ENCODE assay signal across 12 mouse cellular contexts in the genomic region with DNA sequence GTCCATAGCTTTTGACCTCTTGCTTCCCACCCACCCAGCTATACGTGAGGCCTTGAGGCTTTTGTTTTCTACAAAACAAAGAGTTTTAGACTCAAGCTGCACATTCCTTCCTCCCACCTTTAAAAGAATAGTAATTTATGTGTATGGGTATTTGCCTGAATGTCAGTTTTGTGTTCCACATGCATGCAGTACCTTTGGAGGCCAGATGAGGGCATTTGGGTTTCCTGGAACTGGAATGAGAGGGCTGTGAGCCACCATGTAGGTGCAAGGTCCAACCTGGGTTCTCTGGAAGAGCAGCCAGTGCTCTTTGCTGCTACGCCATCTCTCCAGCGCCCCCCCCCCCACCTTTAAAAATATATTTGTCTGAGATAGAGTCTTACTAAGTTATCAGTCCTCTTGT. TPM values are rescaled to one million over a fixed set of nuclear protein-coding genes. Genes with fewer than 3 reads are reported as not detected.
DNase-seq lines count a peak whose midpoint lies in the region; ATAC-seq and TF ChIP-seq lines count a peak whose summit lies in the region.
"Had no signal": no experiment of that assay in that cellular context is flagged by ENCODE, and none has a peak within 500 bp of the region (broad histone marks: within the 10 kb centered on the region; RNA-seq: fewer than 3 reads in every experiment).

No protein-coding gene starts in this region.

- H3K27ac ChIP-seq in forebrain, embryonic 15.5 days (replicated peaks), result no peak overlapping the region
- H3K27ac ChIP-seq: hindbrain, embryonic 14.5 days; limb, embryonic 15.5 days had no signal

- H3K27me3 ChIP-seq in G1E (ENCODE audit: insufficient read depth, low read length), result no peaks in the 10 kb centered on the region
- no peaks in the 10 kb centered on the region for H3K27me3 ChIP-seq in forebrain, embryonic 15.5 days
- H3K27me3 ChIP-seq: limb, embryonic 15.5 days had no signal

- DNase-seq in CD4-positive, CD25-positive, alpha-beta regulatory T cell, adult 2 months (ENCODE audit: low read depth, low spot score), result peak; percentile 9
- peak; percentile 18 for DNase-seq in kidney, postnatal 14 days
- no peak for DNase-seq in kidney, adult 18-20 months
- no peak for DNase-seq in G1E (ENCODE audit: low spot score)
- DNase-seq: right cerebral cortex, postnatal 25 days had no signal

- no peak overlapping the region for H3K4me3 ChIP-seq in G1E (ENCODE audit: low read depth, low read length)
- no peak overlapping the region for H3K4me3 ChIP-seq in forebrain, embryonic 15.5 days
- H3K4me3 ChIP-seq: limb, embryonic 15.5 days had no signal

- no peak overlapping the region for H3K4me2 ChIP-seq in forebrain, embryonic 15.5 days (replicated peaks)
- H3K4me2 ChIP-seq: hindbrain, embryonic 14.5 days; limb, embryonic 15.5 days had no signal

- 84% methylated on average over 3 of the region's 3 CpGs for WGBS in forebrain, embryonic 15.5 days

- H3K9me3 ChIP-seq in G1E (replicated peaks), result no peaks in the 10 kb centered on the region
- H3K9me3 ChIP-seq in forebrain, embryonic 15.5 days, result no peaks in the 10 kb centered on the region
- H3K9me3 ChIP-seq: limb, embryonic 15.5 days had no signal

- H3K36me3 ChIP-seq in G1E (replicated peaks), result peaks cover 91% of the 10 kb centered on the region
- H3K36me3 ChIP-seq in forebrain, embryonic 15.5 days, result peaks cover 12% of the 10 kb centered on the region; the same call in 1 of the 2 replicates

- no peak for ATAC-seq in CD4-positive, CD25-positive, alpha-beta regulatory T cell, adult 4 months
- no peak for ATAC-seq in G1E (ENCODE audit: extremely low read depth, insufficient number of reproducible peaks, low FRiP score, poor library complexity, severe bottlenecking)
- peak; percentile 68; the same call in 1 of the 2 replicates for ATAC-seq in megakaryocyte progenitor cell, adult 5-6 weeks (replicated peaks; ENCODE audit: poor library complexity)
- no peak for ATAC-seq in frontal cortex, adult (ENCODE audit: low TSS enrichment)
- no peak for ATAC-seq in forebrain, embryonic 15.5 days (replicated peaks)

- H3K9ac ChIP-seq in forebrain, embryonic 15.5 days (replicated peaks), result no peak overlapping the region
- H3K9ac ChIP-seq: hindbrain, embryonic 14.5 days; limb, embryonic 15.5 days had no signal

- no peaks in the 10 kb centered on the region for H3K4me1 ChIP-seq in G1E (ENCODE audit: insufficient read depth, low read depth, low read length)
- H3K4me1 ChIP-seq in forebrain, embryonic 15.5 days, result peaks cover 16% of the 10 kb centered on the region
- H3K4me1 ChIP-seq: limb, embryonic 15.5 days had no signal

- peak; percentile 54 for TF ChIP-seq CTCF in G1E (IDR thresholded peaks at IDR 0.05; ENCODE audit: low read depth, low read length)

RNA-seq across cellular contexts. Expression of a gene that starts 36.7 kb away (rescaled TPM):
- 10 to 100 TPM; 25.4 to 34.4 TPM for polyA plus RNA-seq in CD4-positive, CD25-positive, alpha-beta regulatory T cell, adult 4 months (2017; shearing (Covaris generic))
- total RNA-seq in G1E (2014; fragmentation: Nextera tagmentation), result 119 and 130 TPM in 2 replicates
- 30.2 and 35.3 TPM in 2 replicates for total RNA-seq in G1E (2017)
- 21.0 and 32.1 TPM in 2 replicates for polyA plus RNA-seq in G1E (2012)
- 33.1 and 37.8 TPM in 2 replicates for total RNA-seq in megakaryocyte progenitor cell, adult 5-6 weeks (2015)
- total RNA-seq in megakaryocyte progenitor cell, adult 5-6 weeks (2017), result 13.1 and 21.4 TPM in 2 replicates
- polyA plus RNA-seq in forebrain, embryonic 15.5 days (2015; fragmentation: Nextera tagmentation; extraction: Ambion mirVana), result 70.1 and 72.0 TPM in 2 replicates

RNA-seq across cellular contexts. Expression of a gene that starts 36.8 kb away (rescaled TPM):
- 1 to 10 TPM; 1.0 to 1.5 TPM for polyA plus RNA-seq in CD4-positive, CD25-positive, alpha-beta regulatory T cell, adult 4 months (2017; shearing (Covaris generic))
- total RNA-seq in G1E (2014; fragmentation: Nextera tagmentation) (13.5 and 19.9 TPM in 2 replicates), G1E (2017) (7.4 and 8.0 TPM in 2 replicates)
- 3.8 and 5.8 TPM in 2 replicates for polyA plus RNA-seq in G1E (2012)
- total RNA-seq in megakaryocyte progenitor cell, adult 5-6 weeks (2015), result 5.1 and 5.4 TPM in 2 replicates
- total RNA-seq in megakaryocyte progenitor cell, adult 5-6 weeks (2017), result 7.5 and 10.2 TPM in 2 replicates
- 9.8 and 9.9 TPM in 2 replicates for polyA plus RNA-seq in forebrain, embryonic 15.5 days (2015; fragmentation: Nextera tagmentation; extraction: Ambion mirVana)
- total RNA-seq: gastrocnemius, adult 8-10 months had no signal

RNA-seq across cellular contexts. Expression of a gene that starts 43.3 kb away (rescaled TPM):
- polyA plus RNA-seq in CD4-positive, CD25-positive, alpha-beta regulatory T cell, adult 4 months (2017; shearing (Covaris generic)), result not detected
- not detected in 2 replicates for total RNA-seq in G1E (2014; fragmentation: Nextera tagmentation)
- total RNA-seq in G1E (2017), result 0.06 and 0.11 TPM in 2 replicates
- polyA plus RNA-seq in G1E (2012), result not detected in 2 replicates
- 0.37 and 0.49 TPM in 2 replicates for total RNA-seq in megakaryocyte progenitor cell, adult 5-6 weeks (2015)
- total RNA-seq in megakaryocyte progenitor cell, adult 5-6 weeks (2017), result 0.46 TPM in 1 of 2 replicates, not detected in the other
- polyA plus RNA-seq in forebrain, embryonic 15.5 days (2015; fragmentation: Nextera tagmentation; extraction: Ambion mirVana), result 1.1 TPM in 2 replicates

Comparison
In these comparisons a context has a peak if more than half of its experiments do, and no peak if none do; other contexts are left out.
1. DNase-seq: peak in CD4-positive, CD25-positive, alpha-beta regulatory T cell, adult 2 months (single experiment) and kidney, postnatal 14 days (single experiment); none in kidney, adult 18-20 months (single experiment) and G1E (single experiment).